Mouse (Mus musculus) E14TG2a.4 (cell line): ENCODE results near the gene Kirrel.

Source experiments
- H3K27me3 ChIP-seq: 2 replicates; pipeline ENCODE4 v1.6.1; 2014; ENCODE audit warnings: low read length, control low read depth; ENCODE audit not compliant: insufficient read depth
- H3K36me3 ChIP-seq: 2 replicates; pipeline ENCODE4 v1.6.1; 2014; ENCODE audit warnings: low read length, control low read depth; ENCODE audit not compliant: insufficient read depth
- H3K4me1 ChIP-seq: replicated peaks from 2 replicates; pipeline ENCODE4 v1.6.1; 2014; ENCODE audit warnings: low read depth, low read length, control low read depth
- H3K4me3 ChIP-seq: replicated peaks from 2 replicates; pipeline ENCODE4 v1.5.1; 2014; ENCODE audit warnings: mild to moderate bottlenecking, low read length
- H3K9me3 ChIP-seq: 2 replicates; pipeline ENCODE4 v1.6.1; 2014; ENCODE audit warnings: low read length, control low read depth
- CTCF ChIP-seq: conservative IDR thresholded peaks from 2 replicates; pipeline ENCODE4 v1.5.1; 2014; ENCODE audit warnings: low read length
- NANOG ChIP-seq: IDR thresholded peaks from 2 replicates; pipeline ENCODE4 v1.6.1; 2014; ENCODE audit warnings: borderline replicate concordance, low read length, mixed read lengths
- POU5F1 ChIP-seq: IDR thresholded peaks from 2 replicates; pipeline ENCODE4 v1.6.1; 2014; ENCODE audit warnings: low read length, borderline replicate concordance

Kirrel gene

GRCm38 (mm10) chr3:87174096-87174768 is at the start of gene Kirrel:
TSS of gene Kirrel (minus strand) at chr3:87174747.
- H3K9me3 ChIP-seq, result no peaks in the 10 kb centered on the region
- H3K36me3 ChIP-seq, result no peaks in the 10 kb centered on the region
- peaks cover 30% of the 10 kb centered on the region for H3K27me3 ChIP-seq
- peak within 1 kb of the TSS; percentile 86 for H3K4me3 ChIP-seq
- TF ChIP-seq CTCF (no peak), POU5F1 (no peak), NANOG (no peak)
- peaks cover 53% of the 10 kb centered on the region for H3K4me1 ChIP-seq

DNA sequence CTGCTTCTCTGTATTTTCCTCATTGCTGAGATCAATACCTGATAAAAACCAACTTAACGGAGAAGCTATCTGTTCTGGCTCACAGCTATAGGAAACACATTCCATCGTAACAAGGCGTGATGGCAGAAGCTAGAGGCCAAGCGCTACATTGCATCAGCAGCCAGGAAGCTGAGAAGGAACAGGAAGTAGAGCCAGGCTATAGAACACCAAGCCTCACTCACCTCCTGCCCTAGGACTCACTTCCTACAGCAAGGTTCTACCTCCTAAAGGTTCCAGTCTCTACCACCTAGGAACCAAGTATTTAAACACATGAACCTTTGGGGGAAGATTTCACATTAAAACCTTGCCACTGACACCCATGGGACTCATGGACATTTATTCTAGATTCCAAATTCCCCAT is 49.1 kb upstream of the Kirrel start:
- TF ChIP-seq CTCF, result no peak
- TF ChIP-seq POU5F1, result no peak
- no peak for TF ChIP-seq NANOG
- H3K9me3 ChIP-seq, result no peaks in the 10 kb centered on the region
- no peak overlapping the region for H3K4me3 ChIP-seq
- H3K27me3 ChIP-seq, result peaks cover 18% of the 10 kb centered on the region
- no peaks in the 10 kb centered on the region for H3K4me1 ChIP-seq
- H3K36me3 ChIP-seq, result no peaks in the 10 kb centered on the region

- H3K9me3 ChIP-seq, result no peaks in the 10 kb centered on the region
- H3K36me3 ChIP-seq, result no peaks in the 10 kb centered on the region
- H3K4me3 ChIP-seq, result no peak overlapping the region
- no peaks in the 10 kb centered on the region for H3K4me1 ChIP-seq
- H3K27me3 ChIP-seq, result peaks cover 18% of the 10 kb centered on the region
- no peak for TF ChIP-seq NANOG
- no peak for TF ChIP-seq POU5F1
- TF ChIP-seq CTCF, result no peak
Observed at GRCm38 (mm10) chr3:87222346-87222745, 47.8 kb upstream of the Kirrel start.

- H3K4me1 ChIP-seq, result 0 out of 2 replicates have a peak, but pooled peaks cover 5% of the 10 kb centered on the region
- TF ChIP-seq NANOG (no peak), POU5F1 (no peak), CTCF (no peak)
- H3K4me3 ChIP-seq, result peak overlapping the region; percentile 29
- H3K9me3 ChIP-seq, result no peaks in the 10 kb centered on the region
- no peaks in the 10 kb centered on the region for H3K36me3 ChIP-seq
- peaks cover 5% of the 10 kb centered on the region; the same call in 1 of the 2 replicates for H3K27me3 ChIP-seq
Observed at GRCm38 (mm10) chr3:87215176-87215575, 40.6 kb upstream of the Kirrel start.

DNA sequence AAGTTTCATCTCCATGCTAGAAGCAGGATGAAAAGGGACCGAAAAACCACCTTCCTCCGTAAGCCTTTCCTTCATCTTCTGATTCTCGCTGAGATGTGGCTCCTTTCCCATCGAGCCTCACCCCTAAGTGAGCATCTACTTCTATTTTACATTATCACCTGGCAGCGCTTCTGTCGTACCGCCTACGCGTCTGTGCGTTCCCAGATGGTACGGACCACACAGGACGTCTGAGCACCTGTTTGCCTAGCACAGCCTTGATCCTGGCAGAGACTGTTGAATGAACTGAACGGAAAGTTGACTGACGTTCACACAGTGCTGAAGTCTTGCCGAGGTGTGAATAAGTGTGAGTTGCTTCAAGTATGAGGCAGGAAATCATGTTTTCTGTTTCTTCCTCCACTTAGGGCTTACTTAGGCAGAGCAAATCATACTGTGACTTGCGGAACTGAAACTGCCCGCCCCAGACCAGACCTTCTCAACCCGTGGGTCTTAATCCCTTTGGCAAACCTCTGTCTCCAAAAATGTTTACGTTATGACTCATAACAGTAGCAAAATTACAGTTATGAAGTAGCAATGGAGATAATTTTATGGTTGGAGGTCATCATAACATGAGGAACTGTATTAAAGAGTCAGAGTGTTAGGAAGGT is 39.8 kb upstream of the Kirrel start:
- Histone ChIP-seq H3K27me3 (no peaks in the 10 kb centered on the region; the same call in 1 of the 2 replicates), H3K4me1 (0 out of 2 replicates have a peak, but pooled peaks cover 5% of the 10 kb centered on the region), H3K4me3 (no peak overlapping the region), H3K9me3 (no peaks in the 10 kb centered on the region), H3K36me3 (no peaks in the 10 kb centered on the region)
- TF ChIP-seq CTCF, result no peak
- no peak for TF ChIP-seq POU5F1
- no peak for TF ChIP-seq NANOG

DNA sequence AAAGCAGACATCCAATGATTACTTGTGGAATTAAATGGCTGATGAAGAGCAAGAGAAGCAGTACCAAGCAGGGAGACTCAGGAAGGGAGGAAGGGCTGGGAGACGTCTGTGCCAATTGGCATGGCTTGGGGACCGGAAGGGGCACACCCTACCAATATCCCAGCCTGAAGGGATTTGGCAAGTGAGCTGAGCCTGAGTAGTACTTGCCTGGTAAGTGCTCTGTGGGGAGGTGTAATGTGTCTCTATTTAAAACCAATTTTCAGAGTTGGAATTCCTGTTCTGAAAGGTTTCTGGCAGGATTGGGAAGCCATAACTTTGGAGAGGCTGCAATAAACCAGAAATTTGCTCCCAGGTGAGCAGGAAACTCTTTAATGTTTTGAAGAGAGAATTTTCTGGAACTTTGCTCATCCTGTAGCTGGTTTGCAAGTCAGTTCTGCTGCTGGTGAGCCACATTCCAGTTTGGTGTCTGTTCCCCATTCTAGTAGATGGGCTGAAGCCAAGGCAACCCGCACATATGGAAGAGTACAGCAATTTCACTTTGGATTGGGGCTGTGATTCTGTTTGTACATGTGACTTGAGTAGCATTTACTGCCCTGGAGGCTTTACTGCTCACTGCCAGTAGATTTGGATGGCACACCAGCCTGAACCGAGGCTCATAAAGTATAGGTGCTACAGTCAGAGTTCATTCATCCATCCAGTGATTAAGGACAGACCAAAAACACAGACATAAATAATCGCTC is 32.0 kb upstream of the Kirrel start:
- no peak overlapping the region for H3K4me3 ChIP-seq
- TF ChIP-seq NANOG (no peak), POU5F1 (no peak), CTCF (no peak)
- H3K36me3 ChIP-seq, result no peaks in the 10 kb centered on the region
- no peaks in the 10 kb centered on the region for H3K9me3 ChIP-seq
- H3K27me3 ChIP-seq, result no peaks in the 10 kb centered on the region
- no peaks in the 10 kb centered on the region for H3K4me1 ChIP-seq

- Histone ChIP-seq H3K4me3 (peak overlapping the region; percentile 35; the same call in 1 of the 2 replicates), H3K4me1 (peaks cover 67% of the 10 kb centered on the region), H3K9me3 (no peaks in the 10 kb centered on the region), H3K36me3 (no peaks in the 10 kb centered on the region), H3K27me3 (no peaks in the 10 kb centered on the region)
- no peak for TF ChIP-seq POU5F1
- no peak for TF ChIP-seq CTCF
- TF ChIP-seq NANOG, result no peak
Observed at GRCm38 (mm10) chr3:87196637-87197036, 22.1 kb upstream of the Kirrel start.

- TF ChIP-seq CTCF, result no peak
- TF ChIP-seq NANOG, result no peak
- no peak for TF ChIP-seq POU5F1
- Histone ChIP-seq H3K4me3 (peak overlapping the region; percentile 11; the same call in 1 of the 2 replicates), H3K36me3 (no peaks in the 10 kb centered on the region), H3K4me1 (peaks cover 83% of the 10 kb centered on the region), H3K27me3 (no peaks in the 10 kb centered on the region), H3K9me3 (no peaks in the 10 kb centered on the region)
Observed at GRCm38 (mm10) chr3:87195041-87195440, 20.5 kb upstream of the Kirrel start.
